Mouse (Mus musculus) 416B (cell line): ENCODE results near the gene Nexn.
A peak's percentile ranks its signal among the peaks of the same experiment; 100 is the strongest.

Experiments used
- DNase-seq: peaks from one replicate; pipeline ENCODE4 v3.0.0; 2011; ENCODE audit warnings: low read depth

The Nexn gene

GRCm38 (mm10) chr3:152266036-152266421 is at the start of gene Nexn:
Gene Nexn (minus strand): TSS chr3:152266350.
- no peak for DNase-seq

GRCm38 (mm10) chr3:152315613-152316012 is 49.5 kb upstream of the Nexn start:
- peak; percentile 91 for DNase-seq

GRCm38 (mm10) chr3:152314666-152315065 is 48.5 kb upstream of the Nexn start:
- peak; percentile 21 for DNase-seq

GRCm38 (mm10) chr3:152309250-152309645 is 43.1 kb upstream of the Nexn start:
- DNase-seq: peak; percentile 19

GRCm38 (mm10) chr3:152308485-152309249 is 42.5 kb upstream of the Nexn start:
- peak; percentile 93 for DNase-seq

- DNase-seq: no peak
Observed at GRCm38 (mm10) chr3:152305971-152306370, 39.8 kb upstream of the Nexn start.

GRCm38 (mm10) chr3:152305080-152305479 is 38.9 kb upstream of the Nexn start:
- DNase-seq: no peak

GRCm38 (mm10) chr3:152304093-152304815 is 38.1 kb upstream of the Nexn start:
- no peak for DNase-seq

GRCm38 (mm10) chr3:152302991-152303390 is 36.8 kb upstream of the Nexn start:
- no peak for DNase-seq

GRCm38 (mm10) chr3:152300376-152301337 is 34.5 kb upstream of the Nexn start:
- peak; percentile 17 for DNase-seq

GRCm38 (mm10) chr3:152295896-152296295 is 29.7 kb upstream of the Nexn start:
- DNase-seq: no peak

- no peak for DNase-seq
Observed at GRCm38 (mm10) chr3:152294400-152294799, 28.2 kb upstream of the Nexn start.

- DNase-seq: no peak
Observed at GRCm38 (mm10) chr3:152293530-152294181, 27.5 kb upstream of the Nexn start.

GRCm38 (mm10) chr3:152291895-152292294 is 25.7 kb upstream of the Nexn start:
- no peak for DNase-seq

- DNase-seq: no peak
Observed at GRCm38 (mm10) chr3:152290175-152290798, 24.1 kb upstream of the Nexn start.

- DNase-seq: no peak
Observed at GRCm38 (mm10) chr3:152288740-152289139, 22.6 kb upstream of the Nexn start.

- no peak for DNase-seq
Observed at GRCm38 (mm10) chr3:152288276-152288675, 22.1 kb upstream of the Nexn start.

- no peak for DNase-seq
Observed at GRCm38 (mm10) chr3:152287810-152288209, 21.7 kb upstream of the Nexn start.

- no peak for DNase-seq
Observed at GRCm38 (mm10) chr3:152284759-152285158, 18.6 kb upstream of the Nexn start.

GRCm38 (mm10) chr3:152284306-152284705 is 18.2 kb upstream of the Nexn start:
- no peak for DNase-seq

GRCm38 (mm10) chr3:152282126-152282525 is 16.0 kb upstream of the Nexn start:
- DNase-seq: no peak
